Mouse (Mus musculus): ENCODE results near the gene 1600014C23Rik.

Gene 1600014C23Rik

GRCm38 (mm10) chr17:45689120-45689519, 44.5 kb downstream of the 1600014C23Rik start:
- no peak for DNase-seq (ENCODE audit: low spot score in 2 of 2)

GRCm38 (mm10) chr17:45686716-45687115, 46.9 kb downstream of the 1600014C23Rik start, which contains the start of gene Tmem63b:
Gene Tmem63b (minus strand): TSS chr17:45686905.
- no peak for DNase-seq (ENCODE audit: low spot score in 2 of 2)

- peak; percentile 86 to 88 for DNase-seq (ENCODE audit: low spot score in 2 of 2)
Measured at GRCm38 (mm10) chr17:45686093-45686619, 47.5 kb downstream of the 1600014C23Rik start, which contains the start of gene Mrpl14. Gene Mrpl14 (plus strand): TSS chr17:45686322.

- DNase-seq (ENCODE audit: low spot score in 2 of 2): peak in 1 of 2 experiments; percentile 36
Measured at GRCm38 (mm10) chr17:45685171-45686092, 48.2 kb downstream of the 1600014C23Rik start.

GRCm38 (mm10) chr17:45684667-45685131, 48.9 kb downstream of the 1600014C23Rik start:
- peak; percentile 41 to 60 for DNase-seq (ENCODE audit: low spot score in 2 of 2)

All from urinary bladder, postnatal 36 days (tissue).